Mouse (Mus musculus): Measurements from ENCODE around the gene Fam129b.

DNA sequence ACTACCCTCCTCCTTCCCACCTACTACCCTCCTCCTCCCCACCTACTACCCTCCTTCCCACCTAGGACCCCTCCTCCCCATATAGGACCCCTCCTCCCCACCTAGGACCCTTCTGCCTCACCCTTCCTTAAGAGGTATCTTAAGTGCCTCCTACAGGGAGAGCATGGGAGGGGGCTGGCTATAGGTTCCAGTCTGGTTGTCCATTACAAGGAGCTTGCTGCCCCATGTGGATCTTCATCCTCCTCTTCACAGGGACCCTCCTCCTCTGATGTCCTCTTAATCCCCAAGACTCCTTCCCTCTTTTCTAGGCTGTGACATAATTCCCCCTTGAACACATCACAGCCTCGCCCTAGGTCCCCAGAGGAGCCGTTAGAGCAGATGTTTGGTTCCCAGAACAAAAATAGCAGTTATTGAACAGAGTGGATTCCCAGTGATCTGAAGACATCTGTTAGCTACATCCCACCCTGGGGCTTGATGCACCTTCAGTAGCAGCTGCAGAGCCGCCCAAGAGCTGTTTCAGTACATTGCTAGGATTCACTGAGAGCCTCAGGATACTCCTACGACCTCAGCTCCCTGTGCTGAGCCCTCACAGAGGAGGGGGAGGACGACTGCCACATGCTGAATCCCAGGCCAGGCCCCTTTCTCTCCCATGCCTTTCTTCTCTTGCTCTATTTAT lies 20.0 kb upstream of the Fam129b start:
- no peak for TF ChIP-seq CTCF (IDR thresholded peaks at IDR 0.05; ENCODE audit: low read depth, low read length)
- no peak for TF ChIP-seq GATA1 (IDR thresholded peaks at IDR 0.05; ENCODE audit: borderline replicate concordance, low read length)
- TF ChIP-seq POLR2AphosphoS5 (IDR thresholded peaks at IDR 0.05; ENCODE audit: insufficient replicate concordance, low read depth, low read length), result no peak
- TF ChIP-seq TAL1 (conservative IDR thresholded peaks at IDR 0.05; ENCODE audit: low read depth, low read length), result no peak
- no peak for TF ChIP-seq GATA2 (IDR thresholded peaks at IDR 0.05; ENCODE audit: borderline replicate concordance, low read depth, low read length)

Data from G1E (cell line).